Mouse (Mus musculus): ENCODE measurements around the gene Aqp9.

DNA sequence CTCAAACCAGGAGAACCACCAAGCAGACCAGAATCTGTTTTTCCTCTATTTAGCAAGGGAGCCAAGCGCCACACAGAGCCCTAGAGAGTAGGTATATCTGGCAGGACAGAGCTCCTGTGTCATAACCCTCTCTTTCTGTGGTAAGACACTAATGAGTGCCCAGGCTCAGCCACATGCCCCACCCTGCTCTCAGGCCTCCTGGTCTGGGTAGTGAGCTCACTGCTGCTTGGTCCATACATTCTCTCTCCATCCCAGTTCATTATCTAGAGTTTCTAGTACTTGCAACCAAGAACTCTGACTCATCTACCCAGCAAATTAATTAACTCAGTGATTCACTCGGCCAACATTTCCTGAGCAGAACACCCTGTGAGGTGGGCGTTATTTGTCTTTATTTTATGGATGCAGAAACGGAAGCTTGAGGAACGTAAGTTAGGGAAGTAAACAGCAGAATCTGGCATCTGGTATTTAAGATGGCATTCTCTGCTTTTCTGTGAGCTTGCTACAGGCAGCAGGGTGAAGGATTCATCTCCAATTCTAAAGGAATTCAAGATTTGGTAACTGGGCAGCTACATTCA lies 91.1 kb downstream of the Aqp9 start:
- TF ChIP-seq POLR2A (IDR thresholded peaks at IDR 0.05; ENCODE audit: control insufficient read depth, extremely low read depth, insufficient read depth, low read length, poor library complexity) = no peak
- TF ChIP-seq CTCF (IDR thresholded peaks at IDR 0.05; ENCODE audit: borderline replicate concordance, control insufficient read depth, extremely low read depth, insufficient read depth, low read length, poor library complexity) = no peak

All from thymus, adult 2 months (tissue).